Mouse (Mus musculus): ENCODE results near the gene Lcor.

GRCm38 (mm10) chr19:41581706-41582420, 99.4 kb downstream of the Lcor start, which contains the start of gene Gm340:
- TF ChIP-seq CTCF (IDR thresholded peaks at IDR 0.05; ENCODE audit: extremely low read depth, insufficient read depth, insufficient read length, insufficient replicate concordance) (no peak), POLR2A (IDR thresholded peaks at IDR 0.05; ENCODE audit: low read depth, low read length) (no peak)
